Mouse (Mus musculus) heart, embryonic 13.5 days (tissue): ENCODE data around the gene Oscp1. TPM values are rescaled to one million over a fixed set of nuclear protein-coding genes. Genes with fewer than 3 reads are reported as not detected.
A peak's percentile ranks its signal among the peaks of the same experiment; 100 is the strongest.

Source experiments
- ATAC-seq: fragments of 200-750 bp; cut with Nextera tagmentation; 2 replicates; pipeline ENCODE4 v1.8.0; 2017; ENCODE audit warnings: moderate TSS enrichment; ENCODE audit not compliant: insufficient number of reproducible peaks, low FRiP score, low TSS enrichment; ENCODE audit errors: extremely low read depth
- H3K27ac ChIP-seq: fragments of 300-500 bp; sonication (generic); replicated peaks from 2 replicates; pipeline ENCODE4 v1.5.1; 2015; ENCODE audit warnings: moderate library complexity, mild to moderate bottlenecking, inconsistent platforms
- H3K27me3 ChIP-seq: fragments of 300-500 bp; sonication (generic); replicated peaks from 2 replicates; pipeline ENCODE4 v1.6.1; 2015; ENCODE audit warnings: mild to moderate bottlenecking, inconsistent platforms
- H3K36me3 ChIP-seq: fragments of 300-500 bp; sonication (generic); 2 replicates; pipeline ENCODE4 v1.6.1; 2015; ENCODE audit warnings: mild to moderate bottlenecking, inconsistent platforms
- H3K4me1 ChIP-seq: fragments of 300-500 bp; sonication (generic); 2 replicates; pipeline ENCODE4 v1.6.1; 2015; ENCODE audit warnings: inconsistent platforms
- H3K4me2 ChIP-seq: fragments of 300-500 bp; sonication (generic); 2 replicates; pipeline ENCODE4 v1.6.1; 2015; ENCODE audit warnings: inconsistent platforms, mild to moderate bottlenecking, moderate library complexity
- H3K4me3 ChIP-seq: fragments of 300-500 bp; sonication (generic); 2 replicates; pipeline ENCODE4 v1.5.1; 2015; ENCODE audit warnings: moderate library complexity, mild to moderate bottlenecking, inconsistent platforms
- H3K9ac ChIP-seq: fragments of 300-500 bp; sonication (generic); 2 replicates; pipeline ENCODE4 v1.6.1; 2015; ENCODE audit warnings: inconsistent platforms, mild to moderate bottlenecking, moderate library complexity
- H3K9me3 ChIP-seq: fragments of 300-500 bp; sonication (generic); 2 replicates; pipeline ENCODE4 v1.6.1; 2016; ENCODE audit warnings: inconsistent platforms
- WGBS: fragments of 180-500 bp; shearing (Covaris S2); methylation state at CpG from one replicate; pipeline ENCODE4 v1.1.7; 2015; ENCODE audit warnings: mixed read lengths; 5-methylcytosine and 5-hydroxymethylcytosine counted together
- polyA plus RNA-seq: library from polyadenylated mRNA; unstranded; fragments of >200 nt; fragmentation: Nextera tagmentation; extraction: Ambion mirVana; gene quantifications from 2 replicates; pipeline ENCODE4 v1.2.1, GENCODE M21; 2015

Gene Oscp1
- polyA plus RNA-seq, 1 experiment from 2014 or later, result 6.4 TPM

- peak overlapping the region; percentile 94 for H3K4me3 ChIP-seq
- peak overlapping the region; percentile 97 for H3K9ac ChIP-seq
- H3K4me2 ChIP-seq, result peak overlapping the region; percentile 99
- H3K36me3 ChIP-seq, result peaks cover 21% of the 10 kb centered on the region
- no peak; the same call in 1 of the 2 replicates for ATAC-seq
- WGBS, result 51% methylated on average over 7 of the region's 7 CpGs
- H3K27me3 ChIP-seq, result no peaks in the 10 kb centered on the region
- no peaks in the 10 kb centered on the region for H3K9me3 ChIP-seq
- peaks cover 86% of the 10 kb centered on the region for H3K4me1 ChIP-seq
- H3K27ac ChIP-seq, result peak overlapping the region; percentile 96
Measured at GRCm38 (mm10) chr4:126102061-126102841, 43.9 kb downstream of the Oscp1 start.

GRCm38 (mm10) chr4:126103057-126103581, 44.8 kb downstream of the Oscp1 start:
- Histone ChIP-seq H3K4me2 (peak overlapping the region; percentile 99), H3K36me3 (peaks cover 20% of the 10 kb centered on the region), H3K4me3 (peak overlapping the region; percentile 94), H3K27me3 (no peaks in the 10 kb centered on the region), H3K9ac (peak overlapping the region; percentile 97), H3K27ac (peak overlapping the region; percentile 96), H3K4me1 (peaks cover 86% of the 10 kb centered on the region), H3K9me3 (no peaks in the 10 kb centered on the region)
- ATAC-seq, result peak; percentile 72
- WGBS, result under 1% methylated on average over 15 of the region's 15 CpGs

GRCm38 (mm10) chr4:126103590-126104068, 45.3 kb downstream of the Oscp1 start, which contains the start of gene Stk40:
Gene Stk40 (plus strand): TSS chr4:126103957.
- Histone ChIP-seq H3K4me3 (peak within 1 kb of the TSS; percentile 94), H3K36me3 (peaks cover 15% of the 10 kb centered on the region), H3K9ac (peak within 1 kb of the TSS; percentile 97), H3K27ac (peak within 1 kb of the TSS; percentile 96), H3K9me3 (no peaks in the 10 kb centered on the region), H3K4me2 (peak within 1 kb of the TSS; percentile 99), H3K27me3 (no peaks in the 10 kb centered on the region), H3K4me1 (peaks cover 87% of the 10 kb centered on the region)
- WGBS, result under 1% methylated on average over 34 of the region's 34 CpGs
- peak; percentile 85 for ATAC-seq

GRCm38 (mm10) chr4:126104261-126105075, 46.1 kb downstream of the Oscp1 start:
- Histone ChIP-seq H3K4me1 (peaks cover 87% of the 10 kb centered on the region), H3K4me3 (peak overlapping the region; percentile 94), H3K36me3 (0 out of 2 replicates have a peak, but pooled peaks cover 8% of the 10 kb centered on the region), H3K27me3 (no peaks in the 10 kb centered on the region), H3K4me2 (peak overlapping the region; percentile 99), H3K9ac (peak overlapping the region; percentile 97), H3K9me3 (no peaks in the 10 kb centered on the region), H3K27ac (peak overlapping the region; percentile 96)
- 1% methylated on average over 34 of the region's 34 CpGs for WGBS
- ATAC-seq, result no peak

GRCm38 (mm10) chr4:126105131-126105783, 46.9 kb downstream of the Oscp1 start:
- Histone ChIP-seq H3K36me3 (0 out of 2 replicates have a peak, but pooled peaks cover 7% of the 10 kb centered on the region), H3K4me2 (peak overlapping the region; percentile 99), H3K4me1 (peaks cover 87% of the 10 kb centered on the region), H3K9ac (peak overlapping the region; percentile 97), H3K27me3 (no peaks in the 10 kb centered on the region), H3K27ac (no peak overlapping the region), H3K4me3 (peak overlapping the region; percentile 94), H3K9me3 (no peaks in the 10 kb centered on the region)
- ATAC-seq, result no peak
- 66% methylated on average over 7 of the region's 7 CpGs for WGBS

- Histone ChIP-seq H3K4me1 (peaks cover 86% of the 10 kb centered on the region), H3K4me2 (peak overlapping the region; percentile 14; the same call in 1 of the 2 replicates), H3K27ac (peak overlapping the region; percentile 96), H3K36me3 (no peaks in the 10 kb centered on the region), H3K9me3 (no peaks in the 10 kb centered on the region), H3K4me3 (no peak overlapping the region), H3K27me3 (no peaks in the 10 kb centered on the region), H3K9ac (peak overlapping the region; percentile 69)
- ATAC-seq, result no peak
- WGBS, result 57% methylated on average over 8 of the region's 8 CpGs
Measured at GRCm38 (mm10) chr4:126108061-126108740, 49.8 kb downstream of the Oscp1 start.

GRCm38 (mm10) chr4:126109613-126110373, 51.4 kb downstream of the Oscp1 start:
- WGBS, result 55% methylated on average over 10 of the region's 10 CpGs
- H3K4me3 ChIP-seq, result peak overlapping the region; percentile 21; the same call in 1 of the 2 replicates
- ATAC-seq, result no peak
- H3K9me3 ChIP-seq, result no peaks in the 10 kb centered on the region
- H3K4me1 ChIP-seq, result peaks cover 86% of the 10 kb centered on the region
- H3K36me3 ChIP-seq, result no peaks in the 10 kb centered on the region
- peak overlapping the region; percentile 72 for H3K9ac ChIP-seq
- H3K27ac ChIP-seq, result peak overlapping the region; percentile 96
- H3K4me2 ChIP-seq, result peak overlapping the region; percentile 60
- H3K27me3 ChIP-seq, result no peaks in the 10 kb centered on the region

GRCm38 (mm10) chr4:126110374-126111152, 52.2 kb downstream of the Oscp1 start:
- no peaks in the 10 kb centered on the region for H3K27me3 ChIP-seq
- H3K27ac ChIP-seq, result peak overlapping the region; percentile 96
- no peaks in the 10 kb centered on the region for H3K9me3 ChIP-seq
- ATAC-seq, result peak; percentile 72; the same call in 1 of the 2 replicates
- peak overlapping the region; percentile 72 for H3K9ac ChIP-seq
- H3K4me3 ChIP-seq, result peak overlapping the region; percentile 21
- H3K36me3 ChIP-seq, result no peaks in the 10 kb centered on the region
- peak overlapping the region; percentile 60 for H3K4me2 ChIP-seq
- H3K4me1 ChIP-seq, result peaks cover 81% of the 10 kb centered on the region
- 3% methylated on average over 12 of the region's 12 CpGs for WGBS

GRCm38 (mm10) chr4:126111153-126111549, 52.8 kb downstream of the Oscp1 start:
- 15% methylated on average over 7 of the region's 7 CpGs for WGBS
- no peaks in the 10 kb centered on the region for H3K36me3 ChIP-seq
- H3K4me1 ChIP-seq, result peaks cover 81% of the 10 kb centered on the region
- H3K9me3 ChIP-seq, result no peaks in the 10 kb centered on the region
- H3K9ac ChIP-seq, result peak overlapping the region; percentile 72
- H3K4me2 ChIP-seq, result peak overlapping the region; percentile 60
- no peaks in the 10 kb centered on the region for H3K27me3 ChIP-seq
- H3K4me3 ChIP-seq, result peak overlapping the region; percentile 21
- peak overlapping the region; percentile 96 for H3K27ac ChIP-seq
- no peak for ATAC-seq
